Mouse (Mus musculus) spleen, postnatal 36 days (tissue): ENCODE measurements around the gene Vwce.

Source experiments
- DNase-seq, 2 experiments: peaks; one replicate each; pipeline ENCODE4 v3.0.0; 2022; ENCODE audit warnings: low spot score in 2 of 2, mixed read lengths in 1 of 2

Vwce gene

DNA sequence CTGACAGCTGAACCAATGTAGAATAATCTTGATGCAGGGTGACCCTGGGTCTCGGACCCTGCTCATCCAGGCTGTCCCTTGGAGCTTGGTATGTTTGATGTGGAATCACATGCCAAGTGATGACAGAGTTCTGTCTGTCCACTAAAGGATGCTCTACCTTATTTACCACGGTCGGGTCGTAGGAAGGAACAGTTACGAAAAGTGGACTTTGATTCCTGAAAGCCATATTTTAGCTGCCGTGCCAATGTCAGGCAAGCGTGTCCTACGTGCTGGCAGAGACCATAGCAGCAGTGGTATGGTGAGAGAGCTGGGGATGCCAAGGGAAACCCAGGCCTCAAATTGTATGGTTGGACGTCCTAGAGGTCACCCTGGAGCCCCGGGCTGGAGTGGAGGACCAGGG lies 79.5 kb downstream of the Vwce start:
- no peak for DNase-seq

DNA sequence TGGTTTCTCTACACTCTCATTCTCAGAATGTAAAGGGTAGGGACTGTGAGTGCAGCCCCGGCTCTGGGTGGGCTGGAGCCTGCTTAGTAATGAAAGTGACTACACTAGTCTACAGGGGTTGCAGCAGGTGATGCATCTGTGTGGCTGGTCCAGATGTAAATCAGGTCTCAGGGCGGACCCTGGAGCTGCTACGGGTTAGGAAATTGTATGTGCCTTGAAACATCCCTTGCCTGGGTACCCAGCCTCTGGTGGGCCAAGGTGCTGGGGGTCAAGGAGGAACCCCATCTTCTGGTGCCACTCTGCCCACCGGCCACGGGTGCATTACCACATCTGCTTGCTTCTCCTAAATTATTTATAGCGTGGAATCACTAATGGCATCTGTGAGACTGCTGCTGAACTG lies 80.2 kb downstream of the Vwce start:
- no peak for DNase-seq

DNA sequence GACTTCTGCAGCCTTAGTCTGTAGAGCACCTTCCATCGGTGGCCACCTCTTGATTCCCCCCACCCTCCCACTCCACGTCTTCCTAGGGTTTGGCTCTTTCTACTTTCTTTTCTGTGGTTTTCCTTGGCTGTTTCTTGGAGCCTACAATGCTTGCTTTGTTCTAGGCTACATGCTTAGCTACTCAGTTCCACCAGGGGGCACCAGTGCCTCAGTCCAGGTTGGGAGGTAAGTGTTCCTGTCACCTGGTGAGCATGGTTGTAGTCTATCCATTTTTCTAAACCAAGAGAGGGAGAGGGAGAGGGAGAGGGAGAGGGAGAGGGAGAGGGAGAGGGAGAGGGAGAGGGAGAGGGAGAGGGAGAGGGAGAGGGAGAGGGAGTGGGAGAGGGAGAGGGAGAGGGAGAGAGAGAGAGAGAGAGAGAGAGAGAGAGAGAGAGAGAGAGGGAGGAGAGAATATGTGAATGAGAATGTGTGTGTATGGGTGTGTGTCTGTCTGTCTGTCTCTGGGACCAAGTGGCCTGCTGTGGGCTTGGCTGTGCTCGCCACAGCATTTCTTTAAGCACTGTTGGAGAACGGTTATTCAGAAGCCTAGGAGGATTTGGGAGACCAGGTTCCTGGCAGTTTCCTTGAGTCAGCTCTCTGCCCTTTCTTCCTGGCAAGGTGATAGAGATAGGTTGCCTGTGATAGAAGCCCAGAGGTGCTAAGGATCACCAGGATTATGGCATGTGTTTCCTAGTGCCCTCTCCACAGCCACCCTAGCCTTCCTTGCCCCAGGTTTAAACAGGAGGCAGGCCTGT lies 80.9 kb downstream of the Vwce start:
- DNase-seq = peak; percentile 63 to 67

DNA sequence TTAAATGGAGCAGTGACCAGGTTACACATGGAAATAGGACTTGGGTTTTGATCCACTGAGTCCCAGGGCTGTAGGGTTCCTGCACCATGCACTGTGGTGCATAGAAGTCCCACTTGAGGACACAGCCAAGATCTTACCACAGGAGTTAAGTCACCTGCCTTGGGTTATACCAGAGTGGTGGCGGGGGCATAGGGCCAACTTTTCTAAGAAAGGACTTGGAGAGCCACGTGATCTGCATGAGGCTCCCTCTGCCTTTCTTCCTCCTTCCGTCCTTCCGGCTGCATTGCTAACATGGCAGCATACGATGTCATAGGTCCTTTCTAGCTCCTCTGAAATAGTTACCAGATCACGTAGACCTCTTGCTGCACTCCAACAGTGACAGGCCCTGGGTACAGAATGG lies 81.5 kb downstream of the Vwce start:
- DNase-seq = no peak
